Mouse (Mus musculus): ENCODE data around the gene 1700011L22Rik.
A peak's percentile ranks its signal among the peaks of the same experiment; 100 is the strongest.

The 1700011L22Rik gene

GRCm38 (mm10) chr8:79229266-79229888 is 19.0 kb downstream of the 1700011L22Rik start:
- DNase-seq = no peak

GRCm38 (mm10) chr8:79227916-79228315 is 20.5 kb downstream of the 1700011L22Rik start:
- DNase-seq = no peak

- DNase-seq = no peak
Observed at GRCm38 (mm10) chr8:79227194-79227593, 21.2 kb downstream of the 1700011L22Rik start.

GRCm38 (mm10) chr8:79226046-79226445 is 22.3 kb downstream of the 1700011L22Rik start:
- no peak for DNase-seq

GRCm38 (mm10) chr8:79225586-79225985 is 22.8 kb downstream of the 1700011L22Rik start:
- DNase-seq = no peak

- DNase-seq = no peak
Observed at GRCm38 (mm10) chr8:79224363-79224762, 24.0 kb downstream of the 1700011L22Rik start.

- DNase-seq = no peak
Observed at GRCm38 (mm10) chr8:79222752-79223141, 25.6 kb downstream of the 1700011L22Rik start.

GRCm38 (mm10) chr8:79222106-79222751 is 26.1 kb downstream of the 1700011L22Rik start:
- no peak for DNase-seq

- no peak for DNase-seq
Observed at GRCm38 (mm10) chr8:79211630-79212029, 36.7 kb downstream of the 1700011L22Rik start.

- peak; percentile 56 for DNase-seq
Observed at GRCm38 (mm10) chr8:79209641-79210358, 38.6 kb downstream of the 1700011L22Rik start.

- DNase-seq = no peak
Observed at GRCm38 (mm10) chr8:79208691-79209640, 39.4 kb downstream of the 1700011L22Rik start.

GRCm38 (mm10) chr8:79208181-79208580 is 40.2 kb downstream of the 1700011L22Rik start:
- no peak for DNase-seq

GRCm38 (mm10) chr8:79206895-79207294 is 41.5 kb downstream of the 1700011L22Rik start:
- no peak for DNase-seq

GRCm38 (mm10) chr8:79201446-79202147 is 46.8 kb downstream of the 1700011L22Rik start:
- DNase-seq = no peak

GRCm38 (mm10) chr8:79198675-79199074 is 49.7 kb downstream of the 1700011L22Rik start:
- no peak for DNase-seq

- no peak for DNase-seq
Observed at GRCm38 (mm10) chr8:79196481-79196880, 51.9 kb downstream of the 1700011L22Rik start.

- DNase-seq = no peak
Observed at GRCm38 (mm10) chr8:79190071-79190470, 58.3 kb downstream of the 1700011L22Rik start.

- no peak for DNase-seq
Observed at GRCm38 (mm10) chr8:79185488-79185887, 62.9 kb downstream of the 1700011L22Rik start.

- DNase-seq = no peak
Observed at GRCm38 (mm10) chr8:79179678-79180077, 68.7 kb downstream of the 1700011L22Rik start.

GRCm38 (mm10) chr8:79175991-79176390 is 72.4 kb downstream of the 1700011L22Rik start:
- no peak for DNase-seq

- no peak for DNase-seq
Observed at GRCm38 (mm10) chr8:79173606-79174005, 74.8 kb downstream of the 1700011L22Rik start.

GRCm38 (mm10) chr8:79165276-79165675 is 83.1 kb downstream of the 1700011L22Rik start:
- DNase-seq = no peak
